Mouse (Mus musculus): Measurements from ENCODE around the gene Dctn1.

GRCm38 (mm10) chr6:83166243-83166630 lies 517 bp downstream of the Dctn1 start:
- no peak for TF ChIP-seq CTCF (IDR thresholded peaks at IDR 0.05; ENCODE audit: low read depth, low read length)
- TF ChIP-seq POLR2A (IDR thresholded peaks at IDR 0.05; ENCODE audit: borderline replicate concordance, low read depth, low read length): no peak
